Mouse (Mus musculus) embryonic stem cell, embryonic (primary cell): ENCODE data around the gene Mpp2.

Source experiments
- CTCF ChIA-PET, 4 experiments: fragments of 300-600 bp in 2 of 4; fragments of 350-600 bp in 2 of 4; sonication (Branson Sonifier 250); formaldehyde crosslinking; loops; one replicate each; lab custom pipeline; 2022; ENCODE audit warnings: inconsistent platforms in 2 of 4; lab: Charles Lee
- POLR2A ChIA-PET, 4 experiments: fragments of 300-600 bp in 2 of 4; fragments of 350-600 bp in 2 of 4; sonication (Branson Sonifier 250); formaldehyde crosslinking; loops; one replicate each; lab custom pipeline; 2022; ENCODE audit warnings: antibody characterized with exemption in 4 of 4, inconsistent platforms in 1 of 4; lab: Charles Lee

Gene Mpp2

DNA sequence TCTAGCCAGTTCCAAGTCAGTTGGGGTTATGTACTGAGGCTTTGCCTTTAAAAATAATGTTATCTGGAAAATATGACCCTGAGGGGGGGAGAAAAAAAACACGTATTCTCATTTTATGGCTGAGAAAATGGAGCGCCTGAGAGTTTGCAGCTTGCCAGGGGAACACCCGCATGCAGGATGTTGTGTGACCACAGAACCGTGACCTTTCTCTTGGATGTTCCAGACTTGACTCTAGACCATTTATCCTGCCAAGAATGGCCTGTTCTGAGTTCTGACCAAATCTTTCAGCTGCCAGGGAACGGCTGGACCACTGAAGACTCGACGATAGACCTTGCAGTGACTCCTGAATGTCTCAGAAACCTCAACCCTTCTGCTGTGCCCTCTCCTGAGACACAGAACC lies 35.1 kb downstream of the Mpp2 start:
- ChIA-PET POLR2A (interaction anchor here in 3 of 4 experiments (0.8 to 1.8 kb wide), 10 partner anchors 8 to 171 kb away, joined by 3 to 13 read pairs (median 4); partner anchors contain the start of genes Cfap97d1 (in 2 of the 3) and Dusp3 (in 1 of the 3)), CTCF (interaction anchor here (0.5 to 6.5 kb wide), 64 partner anchors 8 to 385 kb away, joined by 3 to 62 read pairs (median 4); partner anchors contain the start of genes Cd300lg (in 2 of the 4), Cfap97d1 (in 2 of the 4), Dusp3 (in 2 of the 4) and Dhx8 (in 1 of the 4))

DNA sequence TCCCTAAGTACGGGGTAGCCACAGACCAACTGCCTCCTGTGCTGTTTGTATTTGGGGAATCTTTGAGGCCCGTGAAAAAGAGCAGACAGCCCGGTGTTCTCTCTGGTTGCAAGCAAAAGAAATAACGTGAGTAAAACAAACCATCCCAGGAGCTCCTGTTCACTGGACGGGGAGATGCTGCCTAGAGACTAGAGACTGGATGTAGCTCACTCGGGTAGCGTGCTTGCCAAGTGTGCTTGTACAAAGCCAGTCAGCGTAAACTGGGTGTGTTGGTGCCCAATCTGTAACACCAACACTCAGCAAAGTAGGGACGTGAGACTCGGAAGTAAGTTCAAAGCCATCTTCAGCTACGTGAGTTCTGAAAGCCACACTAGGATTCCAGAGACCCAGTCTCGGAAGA lies 35.6 kb downstream of the Mpp2 start:
- CTCF ChIA-PET: interaction anchor here (0.6 to 6.5 kb wide), 12 partner anchors 8 to 410 kb away, joined by 3 to 62 read pairs (median 6); partner anchors contain the start of genes Cd300lg (in 2 of the 4) and Cfap97d1 (in 1 of the 4)
- POLR2A ChIA-PET: interaction anchor here in 3 of 4 experiments (1.3 to 1.5 kb wide), 3 partner anchors 9 to 81 kb away, joined by 4 to 5 read pairs (median 5); no protein-coding TSS in a partner anchor

DNA sequence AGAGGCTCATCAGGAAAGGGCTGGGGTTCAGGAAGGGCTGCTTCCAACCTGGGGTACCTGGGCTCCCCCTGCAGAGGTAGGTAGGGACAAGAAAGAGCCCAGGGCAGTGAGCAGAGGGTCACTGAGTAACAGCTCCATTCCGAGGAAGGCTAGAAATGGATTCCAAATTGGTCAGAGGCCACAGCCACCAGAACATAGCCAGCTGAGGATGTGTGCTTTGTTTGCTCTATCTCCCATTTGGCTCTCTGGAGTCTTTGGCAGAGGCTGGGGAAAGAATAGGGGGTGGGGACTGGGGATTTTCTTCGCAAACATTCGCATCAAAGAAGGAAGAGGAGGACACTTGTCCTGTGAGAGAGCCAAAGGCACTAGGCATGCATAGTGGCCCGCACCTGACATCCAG lies 36.4 kb downstream of the Mpp2 start:
- ChIA-PET CTCF (interaction anchor here (0.6 to 6.5 kb wide), 14 partner anchors 9 to 1099 kb away, joined by 3 to 62 read pairs (median 5); partner anchors contain the start of genes Cd300lg (in 2 of the 4) and Cfap97d1 (in 1 of the 4)), POLR2A (interaction anchor here in 2 of 4 experiments (0.6 to 2.2 kb wide), 5 partner anchors 9 to 66 kb away, joined by 3 to 9 read pairs (median 5); partner anchors contain the start of gene Cd300lg (in 1 of the 2))

DNA sequence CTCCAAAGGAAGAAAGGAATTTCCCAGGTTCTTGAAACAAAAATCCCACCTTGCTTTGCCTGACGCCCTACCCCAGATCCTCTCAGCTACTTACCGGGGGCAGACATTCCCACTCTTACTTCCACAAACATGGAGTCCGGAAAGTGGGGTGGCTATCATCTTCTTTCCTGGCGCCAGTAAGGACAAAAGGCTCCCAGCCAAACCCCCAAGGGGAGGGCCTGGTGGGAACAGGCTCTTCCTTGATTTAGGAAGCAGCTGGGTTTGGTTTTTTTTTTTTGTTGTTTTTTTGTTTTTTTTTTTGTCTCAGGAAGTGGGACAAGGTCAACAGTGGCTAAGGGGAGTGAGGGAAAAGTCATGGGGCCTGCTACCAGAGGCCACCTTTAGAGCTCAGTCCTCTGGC lies 36.8 kb downstream of the Mpp2 start:
- POLR2A ChIA-PET: interaction anchor here in 3 of 4 experiments (0.6 to 2.2 kb wide), 7 partner anchors 9 to 266 kb away, joined by 3 to 9 read pairs (median 4); partner anchors contain the start of genes Cd300lg (in 1 of the 3) and Etv4 (in 1 of the 3)
- CTCF ChIA-PET: interaction anchor here (0.6 to 6.5 kb wide), 18 partner anchors 9 to 1099 kb away, joined by 3 to 62 read pairs (median 5); partner anchors contain the start of genes Cd300lg (in 2 of the 4) and Cfap97d1 (in 1 of the 4)

DNA sequence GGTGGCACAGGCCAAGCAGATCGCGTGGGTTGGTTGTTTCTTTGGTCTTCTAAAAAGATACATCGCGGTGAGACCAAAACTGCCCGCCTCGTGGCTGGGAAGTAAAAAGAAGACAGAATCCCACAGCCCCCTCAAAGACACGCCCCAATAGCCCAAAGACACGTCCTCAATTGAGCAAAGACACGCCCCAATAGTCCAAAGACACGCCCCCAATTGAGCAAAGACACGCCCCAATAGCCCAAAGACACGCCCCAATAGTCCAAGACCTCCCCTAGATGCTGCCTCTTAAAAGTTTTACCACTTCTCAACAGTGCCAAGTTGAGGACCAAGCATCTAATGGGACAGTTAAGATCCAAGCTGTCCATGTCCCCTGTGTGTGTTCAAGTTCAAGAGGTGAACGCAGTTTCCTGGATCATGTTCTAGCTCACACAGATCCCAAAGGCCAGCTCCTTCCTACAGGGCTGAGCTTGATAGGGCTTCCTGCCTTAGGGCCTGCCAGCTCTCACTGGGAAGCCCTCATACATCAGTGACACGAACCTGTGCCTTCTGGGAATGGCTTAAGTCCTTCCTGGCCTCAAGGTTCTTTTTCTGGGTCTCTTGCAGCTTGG lies 38.3 kb downstream of the Mpp2 start:
- CTCF ChIA-PET: interaction anchor here in 3 of 4 experiments (0.6 to 6.5 kb wide), 4 partner anchors 10 to 139 kb away, joined by 5 to 62 read pairs (median 6); partner anchors contain the start of genes Cd300lg (in 1 of the 3) and G6pc3 (in 1 of the 3)
- POLR2A ChIA-PET: interaction anchor here in 3 of 4 experiments (0.5 to 2.2 kb wide), 4 partner anchors 10 to 49 kb away, joined by 3 to 9 read pairs (median 4); partner anchors contain the start of gene Cd300lg (in 1 of the 3)

DNA sequence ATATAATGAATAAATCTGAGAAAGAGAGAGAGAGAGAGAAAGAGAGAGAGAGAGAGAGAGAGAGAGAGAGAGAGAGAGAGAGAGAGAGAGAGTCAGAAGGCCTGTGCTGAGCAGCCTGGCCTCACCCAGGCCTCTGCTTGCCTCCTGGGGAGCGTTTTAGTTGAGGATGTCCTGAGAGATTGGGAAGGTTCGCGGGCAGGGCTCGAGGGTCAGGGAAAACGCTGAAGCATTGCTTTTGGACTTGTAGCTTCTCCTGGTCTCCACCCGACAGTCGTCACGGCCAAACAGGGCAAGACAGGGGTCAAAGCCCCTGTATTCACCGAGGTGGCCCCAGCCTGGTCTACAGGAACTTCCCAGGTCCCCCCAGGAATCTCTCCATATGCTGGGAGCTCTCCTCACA lies 41.7 kb downstream of the Mpp2 start:
- POLR2A ChIA-PET: interaction anchor here in 3 of 4 experiments (0.6 to 1.3 kb wide), 4 partner anchors 9 to 383 kb away, joined by 3 to 4 read pairs (median 4); partner anchors contain the start of genes Cfap97d1 (in 1 of the 3) and Grn (in 1 of the 3)
- CTCF ChIA-PET: interaction anchor here (0.6 to 1.8 kb wide), 11 partner anchors 14 to 605 kb away, joined by 3 to 6 read pairs (median 3); partner anchors contain the start of genes Dusp3 (in 1 of the 4) and Rpl27 (in 1 of the 4)

DNA sequence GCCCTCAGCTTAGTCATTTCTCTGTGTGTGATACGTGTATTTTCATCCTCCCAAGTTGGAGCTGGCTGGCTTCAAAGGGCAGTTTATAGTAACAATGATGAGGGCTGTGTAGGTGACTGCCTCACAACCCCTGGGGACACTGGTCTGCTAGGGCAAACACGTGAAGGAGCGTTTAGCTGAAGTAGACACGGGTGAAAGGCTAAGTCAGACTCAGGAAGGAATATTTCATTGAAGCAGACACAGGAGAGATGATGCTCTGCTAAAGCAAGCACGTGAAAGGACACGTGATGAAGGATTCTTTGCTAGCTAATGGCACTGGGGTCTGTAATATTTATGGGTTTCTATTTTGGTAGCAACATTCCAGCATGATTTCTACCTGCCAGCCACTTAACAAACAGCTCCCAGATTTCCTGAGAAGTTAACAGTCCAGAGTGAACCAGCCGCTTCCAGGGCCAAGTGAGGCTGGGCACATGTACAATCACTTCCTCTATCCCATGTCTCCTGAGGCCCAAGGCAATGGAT lies 43.6 kb downstream of the Mpp2 start:
- ChIA-PET POLR2A (no interaction called here), CTCF (interaction anchor here in 2 of 4 experiments (0.6 to 0.8 kb wide), 3 partner anchors 9 to 76 kb away, joined by 3 read pairs; no protein-coding TSS in a partner anchor)

DNA sequence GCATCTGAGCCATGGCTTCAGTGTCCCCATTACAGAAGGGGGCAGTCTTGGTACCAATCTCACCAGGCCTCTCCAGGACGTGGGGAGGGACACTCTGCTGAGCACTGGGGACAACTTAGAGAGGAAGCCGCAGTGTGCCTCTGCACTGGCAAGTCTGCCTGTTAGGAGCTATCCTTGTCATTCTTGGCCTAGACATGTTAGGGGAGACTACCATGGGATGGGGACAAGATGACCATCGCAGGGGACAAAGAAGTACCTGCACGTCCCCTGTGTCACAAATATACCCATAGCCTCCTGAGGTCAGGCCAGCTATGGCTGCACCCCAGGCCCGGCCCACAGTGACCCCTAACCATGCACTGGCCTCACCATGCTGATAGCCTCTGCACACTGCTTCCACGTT lies 44.9 kb downstream of the Mpp2 start:
- CTCF ChIA-PET: interaction anchor here in 3 of 4 experiments (0.5 to 2.1 kb wide), 4 partner anchors 10 to 105 kb away, joined by 3 to 5 read pairs (median 4); no protein-coding TSS in a partner anchor
- POLR2A ChIA-PET: interaction anchor here in 3 of 4 experiments (0.5 to 0.7 kb wide), 4 partner anchors 11 to 227 kb away, joined by 3 to 8 read pairs (median 3); no protein-coding TSS in a partner anchor

DNA sequence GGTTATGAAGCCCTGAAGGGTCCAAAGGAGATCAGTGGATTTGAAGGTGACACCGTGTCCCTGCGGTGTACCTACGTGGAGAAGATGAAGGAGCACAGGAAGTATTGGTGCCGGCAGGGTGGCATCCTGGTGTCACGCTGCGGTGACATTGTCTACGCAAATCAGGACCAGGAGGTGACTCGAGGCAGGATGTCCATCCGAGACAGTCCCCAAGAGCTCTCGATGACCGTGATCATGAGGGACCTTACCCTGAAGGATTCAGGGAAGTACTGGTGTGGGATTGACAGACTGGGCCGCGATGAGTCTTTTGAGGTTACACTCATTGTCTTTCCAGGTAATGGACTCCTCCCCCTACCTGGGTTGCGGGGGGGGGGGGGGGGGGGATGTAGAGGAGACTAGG lies 45.3 kb downstream of the Mpp2 start:
- ChIA-PET CTCF (interaction anchor here in 3 of 4 experiments (0.5 to 2.1 kb wide), 5 partner anchors 11 to 105 kb away, joined by 3 to 5 read pairs (median 4); no protein-coding TSS in a partner anchor), POLR2A (interaction anchor here in 2 of 4 experiments (0.5 to 0.7 kb wide), 3 partner anchors 11 to 545 kb away, joined by 3 to 8 read pairs (median 4); no protein-coding TSS in a partner anchor)

DNA sequence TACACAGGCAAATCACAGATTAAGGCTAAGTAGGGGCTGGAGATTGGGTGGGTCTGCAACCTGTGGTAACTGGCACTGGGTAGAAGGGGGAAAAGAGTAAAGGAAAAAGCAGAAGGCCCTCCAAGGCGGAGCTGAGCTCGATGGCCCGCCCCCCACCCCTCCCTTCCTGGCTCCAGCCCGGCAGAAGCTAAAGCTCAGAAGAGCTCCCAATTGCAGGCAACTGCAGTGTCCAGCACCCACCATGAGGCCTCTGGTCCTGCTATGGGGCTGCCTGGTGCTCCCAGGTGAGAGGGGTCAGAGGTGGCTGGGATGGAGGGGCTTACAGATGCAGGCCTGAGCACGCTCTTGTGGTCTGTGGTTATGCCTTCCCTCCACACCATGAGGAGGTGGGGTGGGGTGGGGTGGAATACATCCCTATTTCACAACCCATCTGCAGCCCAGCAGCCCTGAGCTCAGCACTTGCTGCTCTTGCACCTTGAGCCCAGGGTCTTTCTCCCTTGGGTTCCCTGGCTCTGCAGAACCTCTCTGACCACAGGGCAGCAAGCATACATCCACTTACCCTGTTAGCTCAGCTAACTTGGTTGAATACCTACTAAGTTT lies 46.9 kb downstream of the Mpp2 start, which contains the start of gene Cd300lg:
Gene Cd300lg (plus strand): TSS at position 160 of the 600 bp plus-strand sequence.
- ChIA-PET POLR2A (interaction anchor here in 2 of 4 experiments (1.0 to 1.9 kb wide), 9 partner anchors 9 to 115 kb away, joined by 3 to 37 read pairs (median 4); partner anchors contain the start of genes Cfap97d1 (in 2 of the 2), Dusp3 (in 1 of the 2) and Tmem101 (in 1 of the 2)), CTCF (interaction anchor here (0.6 to 6.3 kb wide), 40 partner anchors 9 to 1852 kb away, joined by 3 to 84 read pairs (median 4); partner anchors contain the start of genes Dusp3 (in 3 of the 4), Cfap97d1 (in 1 of the 4) and Tmub2 (in 1 of the 4))

DNA sequence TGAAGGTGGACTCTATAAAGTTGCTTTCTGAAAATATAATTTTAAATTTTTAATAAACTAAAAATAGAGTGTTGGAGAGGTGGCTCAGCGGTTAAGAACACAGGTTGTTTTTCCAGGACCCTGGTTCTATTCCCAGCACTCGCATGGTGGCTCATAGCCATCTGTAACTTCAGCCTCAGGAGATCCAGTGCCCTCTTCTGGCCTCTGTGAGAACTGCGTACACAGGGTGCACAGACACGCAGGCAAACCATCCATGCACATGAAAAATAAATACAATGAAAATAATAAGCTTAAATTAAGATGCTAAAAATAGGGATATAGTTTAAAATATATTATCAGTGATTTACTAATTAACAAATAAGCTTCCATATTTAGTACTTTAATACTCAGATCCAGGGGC lies 47.7 kb downstream of the Mpp2 start:
- ChIA-PET CTCF (interaction anchor here (0.5 to 6.3 kb wide), 101 partner anchors 9 to 1117 kb away, joined by 3 to 84 read pairs (median 4); partner anchors contain the start of genes Dusp3 (in 4 of the 4), Cfap97d1 (in 2 of the 4), Asb16 (in 1 of the 4) and BC030867 (in 1 of the 4)), POLR2A (interaction anchor here in 3 of 4 experiments (0.7 to 1.9 kb wide), 18 partner anchors 9 to 397 kb away, joined by 3 to 37 read pairs (median 4); partner anchors contain the start of genes Cfap97d1 (in 3 of the 3), BC030867 (in 1 of the 3), Dusp3 (in 1 of the 3) and Hdac5 (in 1 of the 3))

DNA sequence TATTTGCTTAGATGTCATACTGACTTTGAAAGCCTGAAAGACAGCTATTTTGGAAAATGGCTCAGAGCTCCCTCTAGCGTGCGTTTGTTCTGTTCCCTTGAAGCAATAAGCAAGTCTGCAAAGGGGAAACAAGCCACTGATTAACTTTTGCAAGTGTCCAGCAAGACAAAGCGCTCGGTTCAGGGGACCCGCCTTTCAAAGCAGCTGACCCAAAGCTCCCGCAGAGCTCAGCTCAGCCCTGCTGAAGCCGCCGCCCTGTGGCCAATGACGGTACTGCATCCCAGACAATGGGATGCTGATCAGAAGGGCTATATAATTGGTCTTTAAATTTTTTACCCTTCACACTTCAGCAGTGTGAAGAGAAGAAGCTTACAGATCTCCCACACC lies 48.2 kb downstream of the Mpp2 start:
- ChIA-PET CTCF (interaction anchor here (0.5 to 6.3 kb wide), 110 partner anchors 8 to 1568 kb away, joined by 3 to 84 read pairs (median 4); partner anchors contain the start of genes Dusp3 (in 4 of the 4), Cfap97d1 (in 3 of the 4), Asb16 (in 1 of the 4) and BC030867 (in 1 of the 4)), POLR2A (interaction anchor here in 3 of 4 experiments (0.5 to 1.9 kb wide), 20 partner anchors 10 to 397 kb away, joined by 3 to 37 read pairs (median 3); partner anchors contain the start of genes Cfap97d1 (in 3 of the 3), BC030867 (in 1 of the 3), Dusp3 (in 1 of the 3) and Hdac5 (in 1 of the 3))

DNA sequence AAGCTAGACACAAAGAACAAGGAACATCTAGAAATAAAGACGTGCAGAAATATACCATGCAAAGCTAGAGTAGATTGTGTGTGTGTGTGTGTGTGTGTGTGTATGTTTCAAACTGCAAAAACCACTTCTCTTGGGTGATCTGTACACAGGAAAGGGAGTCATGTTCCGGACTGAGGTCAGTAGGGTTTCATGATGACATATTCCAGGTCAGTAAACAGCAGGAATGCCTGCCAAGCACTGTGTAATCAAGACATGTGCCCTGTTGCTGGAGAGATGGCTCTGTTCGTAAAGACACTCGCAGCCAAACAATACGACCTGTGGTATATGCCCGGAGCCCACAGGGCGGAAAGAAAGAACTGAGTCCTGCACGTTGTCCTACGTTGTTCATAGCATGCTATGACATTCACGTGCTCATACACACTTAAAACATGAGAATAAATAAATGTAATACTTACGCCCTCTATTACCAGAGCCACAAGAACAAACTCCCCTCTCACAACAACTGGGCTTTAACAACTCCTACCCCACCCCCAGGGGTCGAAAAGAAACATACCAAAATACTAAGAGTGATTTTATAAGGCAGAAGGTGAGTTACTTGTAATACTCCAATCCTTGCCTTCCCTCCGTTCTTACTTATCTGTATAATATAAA lies 48.7 kb downstream of the Mpp2 start:
- CTCF ChIA-PET: interaction anchor here (0.5 to 6.3 kb wide), 101 partner anchors 8 to 1567 kb away, joined by 3 to 84 read pairs (median 4); partner anchors contain the start of genes Dusp3 (in 4 of the 4), Cfap97d1 (in 3 of the 4), Asb16 (in 1 of the 4) and BC030867 (in 1 of the 4)
- POLR2A ChIA-PET: interaction anchor here in 3 of 4 experiments (0.5 to 1.9 kb wide), 20 partner anchors 11 to 398 kb away, joined by 3 to 37 read pairs (median 3); partner anchors contain the start of genes Cfap97d1 (in 2 of the 3), BC030867 (in 1 of the 3), Dusp3 (in 1 of the 3) and Hdac5 (in 1 of the 3)

DNA sequence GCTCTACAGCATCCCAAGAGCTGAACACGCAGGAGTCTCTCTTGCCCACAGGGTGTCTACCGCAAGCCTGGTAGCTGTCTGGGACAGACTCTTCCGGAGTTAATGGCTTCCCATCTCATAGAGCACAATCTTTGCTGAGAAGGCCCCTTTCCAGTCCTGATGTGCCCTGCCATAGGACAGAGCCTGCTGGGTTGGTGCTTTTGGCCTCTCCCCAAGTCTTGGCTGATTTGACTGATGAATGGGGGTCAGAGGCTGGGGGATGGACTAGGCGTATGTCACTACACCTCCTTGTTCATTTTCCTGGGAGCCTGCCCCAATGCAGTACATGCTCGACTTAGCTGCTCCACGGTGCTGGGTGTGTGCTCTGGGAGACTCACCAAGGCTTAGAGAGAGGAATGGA lies 50.5 kb downstream of the Mpp2 start:
- ChIA-PET CTCF (interaction anchor here in 3 of 4 experiments (0.6 to 6.3 kb wide), 11 partner anchors 10 to 1022 kb away, joined by 3 to 84 read pairs (median 4); partner anchors contain the start of genes Cfap97d1 (in 1 of the 3) and Dusp3 (in 1 of the 3)), POLR2A (interaction anchor here in 1 of 4 experiments (0.6 kb wide), 1 partner anchor 49 kb away, joined by 3 read pairs; no protein-coding TSS in a partner anchor)

DNA sequence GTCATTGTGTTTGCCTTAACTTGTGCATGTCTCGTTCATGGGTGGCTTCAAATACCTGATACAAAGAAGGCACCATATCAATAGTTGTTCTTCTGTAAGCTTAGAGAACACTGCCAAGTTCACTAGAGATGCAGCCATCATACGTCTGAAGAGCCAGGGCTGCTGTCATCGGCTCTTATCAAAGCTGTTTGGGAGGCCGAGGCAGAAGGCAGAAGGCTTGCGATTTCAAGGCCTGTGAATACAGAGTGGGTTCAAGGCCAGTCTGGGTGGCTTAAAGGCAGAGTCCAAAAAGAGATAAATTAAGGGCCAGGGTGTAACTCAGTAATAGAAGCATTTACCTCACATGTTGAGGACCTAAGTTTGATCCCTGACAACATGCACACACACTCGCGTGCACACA lies 52.0 kb downstream of the Mpp2 start:
- CTCF ChIA-PET: interaction anchor here in 3 of 4 experiments (0.7 to 6.3 kb wide), 4 partner anchors 10 to 304 kb away, joined by 3 to 84 read pairs (median 4); partner anchors contain the start of genes Cfap97d1 (in 1 of the 3), Dhx8 (in 1 of the 3) and Dusp3 (in 1 of the 3)
- POLR2A ChIA-PET: interaction anchor here in 2 of 4 experiments (0.6 to 1.0 kb wide), 4 partner anchors 30 to 297 kb away, joined by 3 to 4 read pairs (median 3); partner anchors contain the start of gene Cfap97d1 (in 1 of the 2)
